Mouse (Mus musculus) retina, postnatal 1 day (tissue): Measurements from ENCODE around the gene Ltbp3.

Experiments used
- DNase-seq: peaks from one replicate; pipeline ENCODE4 v3.0.0-alpha.2; 2012

Gene Ltbp3

DNA sequence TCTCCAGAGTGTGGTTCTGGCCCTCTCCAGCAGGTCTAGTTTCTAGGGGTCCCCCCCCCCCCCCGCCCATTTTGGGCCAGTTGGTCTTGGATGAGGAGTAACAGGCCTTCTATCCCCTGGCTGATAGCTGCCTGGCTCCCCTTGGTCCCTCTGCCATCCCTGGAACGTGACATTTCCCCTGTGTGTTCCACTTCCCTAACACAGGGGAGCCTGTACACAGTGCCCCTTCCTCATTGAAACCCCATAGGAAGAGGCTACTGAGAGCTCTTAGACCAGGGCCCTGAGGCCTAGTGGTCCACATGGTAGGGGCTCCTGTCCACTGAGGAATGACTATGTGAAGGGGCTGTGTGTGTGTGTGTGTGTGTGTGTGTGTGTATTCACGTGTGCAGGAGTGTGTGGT lies 67.0 kb downstream of the Ltbp3 start:
- no peak for DNase-seq
